Mouse (Mus musculus): ENCODE data around the gene Wdr1. TPM values are rescaled to one million over a fixed set of nuclear protein-coding genes. Genes with fewer than 3 reads are reported as not detected.
A peak's percentile ranks its signal among the peaks of the same experiment; 100 is the strongest.

Gene Wdr1
- polyA plus RNA-seq, 1 experiment from 2014 or later: 158 TPM

DNA sequence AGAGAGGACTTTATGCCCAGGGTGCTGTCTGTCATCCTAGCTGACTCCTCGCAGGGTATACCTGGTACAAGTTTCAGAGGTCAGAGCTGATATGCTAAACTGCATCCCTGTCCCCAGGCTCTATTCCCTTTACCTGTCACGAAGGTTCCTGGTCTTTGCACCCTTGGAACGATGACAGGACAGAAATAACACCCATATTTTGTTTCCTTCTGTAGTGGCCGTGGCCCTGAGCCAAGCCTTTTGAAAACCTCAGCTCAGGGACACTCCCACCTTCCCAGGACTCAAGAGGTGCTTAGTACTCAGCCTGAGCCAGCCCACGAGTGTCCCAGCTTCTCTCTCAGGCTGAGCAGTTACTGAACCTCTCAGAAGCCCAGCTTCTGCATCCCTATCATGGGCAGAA lies 64.5 kb downstream of the Wdr1 start:
- Histone ChIP-seq H3K4me3 (ENCODE audit: low read depth, low read length) (no peak overlapping the region), H3K36me3 (ENCODE audit: insufficient read depth, low read length) (no peaks in the 10 kb centered on the region), H3K27me3 (replicated peaks; ENCODE audit: insufficient read depth, low read length) (no peaks in the 10 kb centered on the region), H3K4me1 (ENCODE audit: insufficient read depth, low read depth, low read length) (no peaks in the 10 kb centered on the region), H3K9ac (replicated peaks; ENCODE audit: low read depth) (no peak overlapping the region), H3K9me3 (ENCODE audit: low read length) (no peaks in the 10 kb centered on the region), H3K4me2 (replicated peaks; ENCODE audit: low read depth, low read length) (no peak overlapping the region), H3K27ac (ENCODE audit: low read length) (no peak overlapping the region)
- peak; percentile 71 for ATAC-seq
- TF ChIP-seq CTCF (IDR thresholded peaks at IDR 0.05) (no peak), EP300 (IDR thresholded peaks at IDR 0.05) (no peak)
- DNase-seq (ENCODE audit: low spot score): peak; percentile 81
- WGBS: 44% methylated on average over 5 of the region's 5 CpGs

DNA sequence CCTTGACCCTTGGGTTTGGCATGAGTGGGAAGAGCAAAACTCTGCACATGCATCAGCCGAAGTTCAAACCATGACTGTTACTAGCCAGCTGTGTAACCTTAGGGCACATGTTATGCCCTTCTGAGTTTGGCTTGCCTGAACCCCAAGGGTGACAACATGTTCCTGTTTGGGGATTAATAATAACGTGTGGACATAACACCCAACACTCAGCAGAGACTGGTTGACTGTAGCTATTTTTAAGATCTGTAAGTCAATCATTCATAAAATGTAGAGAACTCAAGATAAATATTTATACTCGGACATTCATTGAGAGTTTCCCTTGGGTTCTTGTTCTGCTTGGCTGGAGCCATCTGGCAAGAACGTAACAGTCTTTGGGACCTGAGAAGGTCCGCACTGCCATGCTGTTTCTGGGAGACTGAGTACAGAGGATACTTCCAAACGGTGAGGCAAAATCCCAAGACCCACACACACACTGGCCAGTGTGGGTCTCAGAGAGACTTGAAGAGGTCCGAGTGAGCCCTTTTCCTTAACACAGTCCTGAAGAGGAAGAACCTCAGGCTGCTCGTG lies 66.4 kb downstream of the Wdr1 start:
- no peak overlapping the region for H3K4me2 ChIP-seq (replicated peaks; ENCODE audit: low read depth, low read length)
- H3K4me1 ChIP-seq (ENCODE audit: insufficient read depth, low read depth, low read length): no peaks in the 10 kb centered on the region
- H3K4me3 ChIP-seq (ENCODE audit: low read depth, low read length): no peak overlapping the region
- H3K36me3 ChIP-seq (ENCODE audit: insufficient read depth, low read length): no peaks in the 10 kb centered on the region
- no peak for TF ChIP-seq EP300 (IDR thresholded peaks at IDR 0.05)
- ATAC-seq (peak; percentile 27; the same call in 1 of the 2 replicates), DNase-seq (ENCODE audit: low spot score) (no peak)
- H3K27me3 ChIP-seq (replicated peaks; ENCODE audit: insufficient read depth, low read length): no peaks in the 10 kb centered on the region
- H3K9ac ChIP-seq (replicated peaks; ENCODE audit: low read depth): no peak overlapping the region
- WGBS: 47% methylated on average over 8 of the region's 8 CpGs
- no peaks in the 10 kb centered on the region for H3K9me3 ChIP-seq (ENCODE audit: low read length)
- H3K27ac ChIP-seq (ENCODE audit: low read length): no peak overlapping the region

DNA sequence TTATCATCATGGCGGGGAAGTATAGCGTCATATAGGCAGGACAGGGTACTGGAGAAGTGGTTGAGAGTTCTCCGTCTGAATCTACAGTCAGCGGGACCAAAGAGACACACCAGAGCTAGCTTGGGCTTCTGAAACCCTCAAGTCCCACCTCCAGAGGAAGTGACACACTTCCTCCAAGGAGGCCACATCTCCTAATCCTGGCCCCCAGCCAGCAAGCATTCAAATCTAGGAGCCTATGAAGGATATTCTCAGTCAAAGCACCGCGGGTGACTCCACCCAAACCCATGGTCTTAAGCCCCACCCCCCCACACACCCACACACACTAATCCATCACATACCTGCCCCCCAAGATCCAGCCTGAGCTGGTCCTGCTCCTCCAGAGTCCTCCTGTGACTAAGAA lies 69.1 kb downstream of the Wdr1 start:
- ATAC-seq (no peak), DNase-seq (ENCODE audit: low spot score) (peak; percentile 20)
- 85% methylated on average over 6 of the region's 6 CpGs for WGBS
- Histone ChIP-seq H3K27ac (ENCODE audit: low read length) (no peak overlapping the region), H3K4me3 (ENCODE audit: low read depth, low read length) (no peak overlapping the region), H3K27me3 (replicated peaks; ENCODE audit: insufficient read depth, low read length) (no peaks in the 10 kb centered on the region), H3K9me3 (ENCODE audit: low read length) (no peaks in the 10 kb centered on the region), H3K4me1 (ENCODE audit: insufficient read depth, low read depth, low read length) (no peaks in the 10 kb centered on the region), H3K4me2 (replicated peaks; ENCODE audit: low read depth, low read length) (no peak overlapping the region), H3K9ac (replicated peaks; ENCODE audit: low read depth) (no peak overlapping the region), H3K36me3 (ENCODE audit: insufficient read depth, low read length) (no peaks in the 10 kb centered on the region)
- TF ChIP-seq CTCF (IDR thresholded peaks at IDR 0.05): no peak
- no peak for TF ChIP-seq EP300 (IDR thresholded peaks at IDR 0.05)

DNA sequence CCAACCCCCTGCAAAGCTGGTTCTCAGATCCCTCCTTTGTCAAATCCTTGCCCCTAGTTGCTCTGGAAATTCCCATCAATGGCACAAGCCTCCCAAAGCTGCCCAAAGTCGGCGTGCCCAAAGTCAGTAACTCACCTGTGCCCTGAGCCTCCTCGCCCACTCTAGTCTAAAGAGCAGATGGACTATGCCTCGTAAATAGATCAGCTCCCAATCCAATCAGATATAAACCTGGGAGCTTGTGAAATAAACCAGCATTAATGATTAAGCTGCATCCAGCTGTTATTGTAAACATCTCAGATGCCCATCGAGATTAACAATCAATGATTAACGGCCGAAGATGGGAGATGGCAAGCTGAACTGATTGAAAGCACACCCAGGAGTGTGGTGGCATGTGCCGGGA lies 71.3 kb downstream of the Wdr1 start:
- Histone ChIP-seq H3K27me3 (replicated peaks; ENCODE audit: insufficient read depth, low read length) (no peaks in the 10 kb centered on the region), H3K9ac (replicated peaks; ENCODE audit: low read depth) (no peak overlapping the region), H3K36me3 (ENCODE audit: insufficient read depth, low read length) (no peaks in the 10 kb centered on the region), H3K4me1 (ENCODE audit: insufficient read depth, low read depth, low read length) (no peaks in the 10 kb centered on the region), H3K27ac (ENCODE audit: low read length) (no peak overlapping the region), H3K9me3 (ENCODE audit: low read length) (no peaks in the 10 kb centered on the region), H3K4me3 (ENCODE audit: low read depth, low read length) (no peak overlapping the region), H3K4me2 (replicated peaks; ENCODE audit: low read depth, low read length) (no peak overlapping the region)
- no peak for TF ChIP-seq CTCF (IDR thresholded peaks at IDR 0.05)
- TF ChIP-seq EP300 (IDR thresholded peaks at IDR 0.05): no peak
- DNase-seq (ENCODE audit: low spot score): no peak
- WGBS: 74% methylated on average over 8 of the region's 8 CpGs
- no peak for ATAC-seq

DNA sequence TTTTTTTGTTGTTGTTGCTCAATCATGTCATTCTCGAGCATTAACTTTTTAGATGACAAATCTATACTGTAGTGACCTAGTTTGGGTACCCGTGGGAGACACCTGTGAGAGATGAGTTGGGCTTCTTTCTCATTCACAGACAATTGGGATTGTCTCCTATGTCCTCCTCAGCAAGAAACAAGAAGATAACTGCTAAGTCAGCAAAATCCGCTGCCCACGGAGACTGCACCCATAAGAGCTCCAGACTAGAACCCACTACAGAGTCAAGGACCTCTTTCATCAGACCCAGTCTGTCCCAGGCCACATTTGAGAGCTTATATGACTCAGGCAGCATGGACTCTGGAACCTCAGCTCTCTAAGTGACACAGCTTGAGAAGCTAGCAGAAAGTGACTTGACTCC lies 73.3 kb downstream of the Wdr1 start:
- ATAC-seq (no peak), DNase-seq (ENCODE audit: low spot score) (no peak)
- TF ChIP-seq CTCF (IDR thresholded peaks at IDR 0.05): no peak
- TF ChIP-seq EP300 (IDR thresholded peaks at IDR 0.05): no peak
- Histone ChIP-seq H3K27ac (ENCODE audit: low read length) (no peak overlapping the region), H3K4me3 (ENCODE audit: low read depth, low read length) (no peak overlapping the region), H3K36me3 (ENCODE audit: insufficient read depth, low read length) (no peaks in the 10 kb centered on the region), H3K9ac (replicated peaks; ENCODE audit: low read depth) (no peak overlapping the region), H3K9me3 (ENCODE audit: low read length) (no peaks in the 10 kb centered on the region), H3K4me2 (replicated peaks; ENCODE audit: low read depth, low read length) (no peak overlapping the region), H3K4me1 (ENCODE audit: insufficient read depth, low read depth, low read length) (no peaks in the 10 kb centered on the region), H3K27me3 (replicated peaks; ENCODE audit: insufficient read depth, low read length) (no peaks in the 10 kb centered on the region)
- WGBS: 80% methylated on average over 4 of the region's 4 CpGs

DNA sequence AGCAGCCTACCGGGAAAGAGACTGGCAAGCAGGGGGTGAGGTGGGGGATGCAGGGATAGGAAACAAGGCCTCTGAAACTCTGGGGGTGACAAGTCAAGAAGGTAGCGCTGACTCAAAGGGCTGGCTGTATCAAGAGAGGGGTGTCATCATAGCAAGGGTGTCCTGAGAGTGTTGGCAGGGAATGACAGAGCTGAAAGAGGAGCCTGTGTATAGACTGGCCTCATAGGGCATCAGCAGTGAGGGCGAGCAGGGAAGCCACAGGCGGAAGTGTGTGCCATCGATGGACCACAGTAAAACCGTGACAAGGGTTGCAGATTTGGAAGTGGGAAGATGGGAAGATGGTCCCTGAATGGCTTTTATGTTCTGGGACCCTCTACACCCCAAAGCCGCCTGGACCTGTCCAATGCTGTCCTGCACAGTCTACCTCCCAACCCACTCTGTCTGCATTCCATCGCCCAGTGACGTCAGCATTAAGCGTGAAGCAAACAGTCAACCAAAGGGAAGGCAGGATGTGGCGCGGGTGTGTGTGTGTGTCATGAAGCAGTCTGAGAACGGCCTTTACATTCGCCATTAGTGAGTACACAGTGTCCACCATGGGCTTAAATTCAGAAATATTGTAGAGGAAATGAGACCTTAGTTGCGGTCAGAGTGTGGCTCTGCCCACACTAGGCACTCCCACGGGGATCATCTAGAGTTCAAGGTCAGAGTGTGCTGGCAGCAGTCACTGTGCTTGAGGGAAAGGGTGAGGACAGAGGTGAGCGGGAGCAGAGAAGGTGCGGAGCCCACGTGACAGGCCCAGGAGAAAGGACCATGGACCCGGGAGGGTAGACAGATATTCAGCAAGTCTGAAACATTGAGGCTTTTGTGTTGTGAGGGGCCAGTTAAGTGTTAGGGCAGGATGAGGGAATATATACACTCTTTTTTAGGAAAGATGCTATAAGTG lies 74.1 kb downstream of the Wdr1 start:
- H3K27me3 ChIP-seq (replicated peaks; ENCODE audit: insufficient read depth, low read length): no peaks in the 10 kb centered on the region
- H3K4me1 ChIP-seq (ENCODE audit: insufficient read depth, low read depth, low read length): no peaks in the 10 kb centered on the region
- peak; percentile 32; the same call in 1 of the 2 replicates for ATAC-seq
- 67% methylated on average over 20 of the region's 20 CpGs for whole genome bisulfite sequencing
- H3K36me3 ChIP-seq (ENCODE audit: insufficient read depth, low read length): no peaks in the 10 kb centered on the region
- TF ChIP-seq CTCF (IDR thresholded peaks at IDR 0.05): no peak
- no peak for TF ChIP-seq EP300 (IDR thresholded peaks at IDR 0.05)
- DNase-seq (ENCODE audit: low spot score): no peak
- H3K4me3 ChIP-seq (ENCODE audit: low read depth, low read length): no peak overlapping the region
- no peaks in the 10 kb centered on the region for H3K9me3 ChIP-seq (ENCODE audit: low read length)
- H3K4me2 ChIP-seq (replicated peaks; ENCODE audit: low read depth, low read length): no peak overlapping the region
- H3K9ac ChIP-seq (replicated peaks; ENCODE audit: low read depth): no peak overlapping the region
- H3K27ac ChIP-seq (ENCODE audit: low read length): no peak overlapping the region

All from lung, postnatal 0 days (tissue).